Mouse (Mus musculus): ENCODE results near the gene Bex3. TPM values are rescaled to one million over a fixed set of nuclear protein-coding genes. Genes with fewer than 3 reads are reported as not detected.

Gene Bex3
- total RNA-seq, 1 experiment: 629 TPM

DNA sequence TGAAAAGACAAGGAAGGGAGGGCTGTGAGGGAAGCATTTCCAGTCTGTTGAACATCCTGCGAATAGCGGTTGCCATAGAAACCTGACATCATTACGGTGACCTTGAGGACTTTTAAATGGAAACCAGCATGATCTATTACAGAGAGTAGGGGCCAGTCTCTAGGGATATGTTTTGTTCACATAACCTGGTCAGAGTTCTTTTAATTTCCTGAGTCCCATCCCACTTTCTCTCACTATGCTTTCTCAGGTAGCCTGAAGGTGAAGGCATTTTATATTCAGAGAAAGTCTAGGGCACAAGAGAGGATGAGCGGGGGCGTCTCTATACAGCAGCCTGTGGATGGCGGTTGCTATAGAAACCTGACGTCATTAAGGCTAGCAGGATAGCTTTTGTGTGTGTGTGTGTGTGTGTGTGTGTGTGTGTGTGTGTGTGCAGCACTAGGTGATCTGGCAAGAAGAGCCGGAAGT, 20.8 kb downstream of the Bex3 start:
- Histone ChIP-seq H3K9me3 (ENCODE audit: control insufficient read depth, insufficient read depth, low read depth, low read length) (no peaks in the 10 kb centered on the region), H3K36me3 (ENCODE audit: control insufficient read depth, insufficient read depth, low read length, poor library complexity, severe bottlenecking) (no peaks in the 10 kb centered on the region), H3K4me1 (ENCODE audit: control insufficient read depth in 2 of 2, insufficient read depth in 2 of 2, low read length in 2 of 2, poor library complexity in 1 of 2) (no peaks in the 10 kb centered on the region), H3K4me3 (ENCODE audit: insufficient read depth in 1 of 2, low read depth in 1 of 2, low read length in 2 of 2, poor library complexity in 1 of 2, severe bottlenecking in 1 of 2) (no peak overlapping the region), H3K27ac (ENCODE audit: insufficient read depth, low read depth, low read length, poor library complexity, severe bottlenecking) (no peak overlapping the region), H3K9ac (ENCODE audit: insufficient read depth, low read depth, low read length, poor library complexity, severe bottlenecking) (no peak overlapping the region)
- TF ChIP-seq MAFK (IDR thresholded peaks at IDR 0.05; ENCODE audit: insufficient read depth, low read depth, low read length): no peak
- no peak for TF ChIP-seq CHD2 (IDR thresholded peaks at IDR 0.05; ENCODE audit: low read depth, low read length)
- TF ChIP-seq ZNF384 (IDR thresholded peaks at IDR 0.05; ENCODE audit: low read depth, low read length): no peak
- TF ChIP-seq ZC3H11A (IDR thresholded peaks at IDR 0.05; ENCODE audit: borderline replicate concordance, low read depth, low read length): no peak
- TF ChIP-seq HCFC1 (IDR thresholded peaks at IDR 0.05; ENCODE audit: borderline replicate concordance, insufficient read depth, low read length): no peak
- in situ Hi-C loops (cut with MboI; ENCODE audit: low sequenced_read_pairs in 2 of 2, unreplicated experiment in 2 of 2): no loop called here
- peak; percentile 46 for DNase-seq (ENCODE audit: low read depth, low spot score)

DNA sequence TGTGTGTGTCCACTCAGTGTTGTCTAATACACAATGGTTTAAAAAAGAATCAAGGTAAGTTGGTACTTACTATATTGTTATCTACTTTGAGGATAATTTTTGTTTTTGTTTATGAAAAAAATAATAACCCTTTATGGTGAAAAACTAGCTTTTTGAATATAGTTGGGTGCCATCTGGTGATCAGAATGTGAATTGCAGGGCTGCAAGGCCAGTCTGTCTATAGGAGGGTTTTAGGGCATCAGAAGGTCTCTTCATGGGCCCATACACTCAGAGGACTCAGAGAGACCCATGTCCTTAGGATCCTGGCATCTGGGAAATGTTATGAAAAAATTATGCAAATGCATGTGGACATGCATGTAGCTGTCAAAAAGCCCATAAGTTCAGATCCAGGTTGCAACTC, 34.2 kb downstream of the Bex3 start:
- in situ Hi-C loops (cut with MboI; ENCODE audit: low sequenced_read_pairs in 2 of 2, unreplicated experiment in 2 of 2): no loop called here
- Histone ChIP-seq H3K27ac (ENCODE audit: insufficient read depth, low read depth, low read length, poor library complexity, severe bottlenecking) (no peak overlapping the region), H3K4me1 (ENCODE audit: control insufficient read depth in 2 of 2, insufficient read depth in 2 of 2, low read length in 2 of 2, poor library complexity in 1 of 2) (peaks cover 2 to 3% of the 10 kb centered on the region in 2 experiments; a peak in 2 of 4 replicates), H3K9me3 (ENCODE audit: control insufficient read depth, insufficient read depth, low read depth, low read length) (no peaks in the 10 kb centered on the region), H3K36me3 (ENCODE audit: control insufficient read depth, insufficient read depth, low read length, poor library complexity, severe bottlenecking) (no peaks in the 10 kb centered on the region), H3K4me3 (ENCODE audit: insufficient read depth in 1 of 2, low read depth in 1 of 2, low read length in 2 of 2, poor library complexity in 1 of 2, severe bottlenecking in 1 of 2) (no peak overlapping the region), H3K9ac (ENCODE audit: insufficient read depth, low read depth, low read length, poor library complexity, severe bottlenecking) (no peak overlapping the region)
- TF ChIP-seq HCFC1 (IDR thresholded peaks at IDR 0.05; ENCODE audit: borderline replicate concordance, insufficient read depth, low read length) (no peak), CHD2 (IDR thresholded peaks at IDR 0.05; ENCODE audit: low read depth, low read length) (no peak), ZNF384 (IDR thresholded peaks at IDR 0.05; ENCODE audit: low read depth, low read length) (no peak), MAFK (IDR thresholded peaks at IDR 0.05; ENCODE audit: insufficient read depth, low read depth, low read length) (no peak), ZC3H11A (IDR thresholded peaks at IDR 0.05; ENCODE audit: borderline replicate concordance, low read depth, low read length) (no peak)
- no peak for DNase-seq (ENCODE audit: low read depth, low spot score)

DNA sequence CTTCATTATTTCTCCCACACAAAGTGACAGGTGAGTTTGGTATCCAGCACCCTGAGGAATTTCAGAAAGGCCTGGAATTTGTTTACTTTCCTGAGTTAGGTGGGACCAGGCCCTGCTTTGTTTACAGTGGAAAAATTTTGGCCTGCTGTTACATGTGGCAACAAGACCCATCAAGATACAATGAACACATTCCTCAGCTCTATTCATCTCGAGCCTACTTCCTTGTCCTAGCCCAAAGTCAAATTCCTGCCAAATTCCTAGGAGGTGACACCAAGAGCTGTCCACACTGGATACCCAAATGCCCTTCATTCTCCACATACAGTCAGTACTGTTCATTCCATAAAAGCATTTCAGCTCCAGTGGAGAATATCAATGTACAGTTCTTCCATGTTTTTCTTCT, 36.1 kb downstream of the Bex3 start:
- in situ Hi-C loops (cut with MboI; ENCODE audit: low sequenced_read_pairs in 2 of 2, unreplicated experiment in 2 of 2): no loop called here
- no peak for TF ChIP-seq ZC3H11A (IDR thresholded peaks at IDR 0.05; ENCODE audit: borderline replicate concordance, low read depth, low read length)
- TF ChIP-seq HCFC1 (IDR thresholded peaks at IDR 0.05; ENCODE audit: borderline replicate concordance, insufficient read depth, low read length): no peak
- TF ChIP-seq MAFK (IDR thresholded peaks at IDR 0.05; ENCODE audit: insufficient read depth, low read depth, low read length): no peak
- no peak; the same call in 1 of the 2 replicates for TF ChIP-seq CHD2 (IDR thresholded peaks at IDR 0.05; ENCODE audit: low read depth, low read length)
- TF ChIP-seq ZNF384 (IDR thresholded peaks at IDR 0.05; ENCODE audit: low read depth, low read length): no peak
- DNase-seq (ENCODE audit: low read depth, low spot score): no peak

DNA sequence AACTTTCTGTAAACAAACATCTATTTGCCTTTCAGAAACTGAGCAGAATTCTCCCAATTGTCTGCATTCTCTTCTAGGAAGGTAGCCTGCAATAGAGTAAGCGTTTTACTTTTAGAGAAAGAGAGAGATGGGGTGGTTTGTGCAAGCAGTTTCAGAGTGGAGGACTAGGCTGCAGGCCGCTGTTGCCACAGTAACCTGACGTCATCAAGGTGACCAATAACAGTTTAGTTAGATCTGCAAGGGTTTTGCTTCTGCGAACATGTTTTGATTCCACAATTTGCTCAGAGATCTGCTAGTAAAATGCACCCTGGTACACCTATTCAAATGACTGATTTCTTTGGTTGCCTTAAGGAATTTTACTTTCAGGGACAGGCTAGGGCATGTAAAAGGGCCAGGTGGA, 43.2 kb downstream of the Bex3 start:
- Histone ChIP-seq H3K4me3 (ENCODE audit: insufficient read depth in 1 of 2, low read depth in 1 of 2, low read length in 2 of 2, poor library complexity in 1 of 2, severe bottlenecking in 1 of 2) (no peak overlapping the region), H3K27ac (ENCODE audit: insufficient read depth, low read depth, low read length, poor library complexity, severe bottlenecking) (no peak overlapping the region)
- DNase-seq (ENCODE audit: low read depth, low spot score): no peak

More for the DNA sequence above, 36.1 kb downstream of the Bex3 start:
- Histone ChIP-seq H3K27ac (ENCODE audit: insufficient read depth, low read depth, low read length, poor library complexity, severe bottlenecking) (no peak overlapping the region), H3K9ac (ENCODE audit: insufficient read depth, low read depth, low read length, poor library complexity, severe bottlenecking) (no peak overlapping the region), H3K4me1 (ENCODE audit: control insufficient read depth in 2 of 2, insufficient read depth in 2 of 2, low read length in 2 of 2, poor library complexity in 1 of 2) (peaks cover 2 to 3% of the 10 kb centered on the region in 2 experiments; a peak in 2 of 4 replicates), H3K4me3 (ENCODE audit: insufficient read depth in 1 of 2, low read depth in 1 of 2, low read length in 2 of 2, poor library complexity in 1 of 2, severe bottlenecking in 1 of 2) (no peak overlapping the region), H3K9me3 (ENCODE audit: control insufficient read depth, insufficient read depth, low read depth, low read length) (no peaks in the 10 kb centered on the region), H3K36me3 (ENCODE audit: control insufficient read depth, insufficient read depth, low read length, poor library complexity, severe bottlenecking) (no peaks in the 10 kb centered on the region)

More for the DNA sequence above, 43.2 kb downstream of the Bex3 start:
- in situ Hi-C loops (cut with MboI; ENCODE audit: low sequenced_read_pairs in 2 of 2, unreplicated experiment in 2 of 2): no loop called here
- Histone ChIP-seq H3K9me3 (ENCODE audit: control insufficient read depth, insufficient read depth, low read depth, low read length) (no peaks in the 10 kb centered on the region), H3K36me3 (ENCODE audit: control insufficient read depth, insufficient read depth, low read length, poor library complexity, severe bottlenecking) (no peaks in the 10 kb centered on the region), H3K4me1 (ENCODE audit: control insufficient read depth in 2 of 2, insufficient read depth in 2 of 2, low read length in 2 of 2, poor library complexity in 1 of 2) (peaks cover 0 to 2% of the 10 kb centered on the region in 2 experiments; a peak in 1 of 4 replicates), H3K9ac (ENCODE audit: insufficient read depth, low read depth, low read length, poor library complexity, severe bottlenecking) (no peak overlapping the region)
- TF ChIP-seq MAFK (IDR thresholded peaks at IDR 0.05; ENCODE audit: insufficient read depth, low read depth, low read length) (no peak), ZNF384 (IDR thresholded peaks at IDR 0.05; ENCODE audit: low read depth, low read length) (no peak), HCFC1 (IDR thresholded peaks at IDR 0.05; ENCODE audit: borderline replicate concordance, insufficient read depth, low read length) (no peak), ZC3H11A (IDR thresholded peaks at IDR 0.05; ENCODE audit: borderline replicate concordance, low read depth, low read length) (no peak), CHD2 (IDR thresholded peaks at IDR 0.05; ENCODE audit: low read depth, low read length) (no peak)

Measured in ES-E14 (cell line).